Mouse (Mus musculus): ENCODE results near the gene Jag1. TPM values are rescaled to one million over a fixed set of nuclear protein-coding genes. Genes with fewer than 3 reads are reported as not detected.

Gene Jag1
- polyA plus RNA-seq, 1 experiment = 2.9 TPM

- TF ChIP-seq CTCF (IDR thresholded peaks at IDR 0.05; ENCODE audit: extremely low read depth, insufficient read depth, low read length) (no peak), POLR2A (IDR thresholded peaks at IDR 0.05; ENCODE audit: extremely low read depth, insufficient read depth, low read length) (peak; percentile 28; the same call in 1 of the 2 replicates)
- peak overlapping the region; percentile 85 for H3K27ac ChIP-seq (ENCODE audit: insufficient read depth, low read length)
Measured at GRCm38 (mm10) chr2:137116675-137117320, 354 bp upstream of the Jag1 start.

GRCm38 (mm10) chr2:137115241-137116024 is 1.0 kb downstream of the Jag1 start:
- Histone ChIP-seq H3K4me1 (ENCODE audit: control insufficient read depth, insufficient read depth, low read length) (no peaks in the 10 kb centered on the region), H3K27ac (ENCODE audit: insufficient read depth, low read length) (peak overlapping the region; percentile 32), H3K4me3 (ENCODE audit: insufficient read depth, low read length) (peak overlapping the region; percentile 56)
- no peak for TF ChIP-seq POLR2A (IDR thresholded peaks at IDR 0.05; ENCODE audit: extremely low read depth, insufficient read depth, low read length)
- no peak for TF ChIP-seq CTCF (IDR thresholded peaks at IDR 0.05; ENCODE audit: extremely low read depth, insufficient read depth, low read length)

More at GRCm38 (mm10) chr2:137116675-137117320, 354 bp upstream of the Jag1 start:
- Histone ChIP-seq H3K4me3 (ENCODE audit: insufficient read depth, low read length) (peak overlapping the region; percentile 56), H3K4me1 (ENCODE audit: control insufficient read depth, insufficient read depth, low read length) (no peaks in the 10 kb centered on the region)

GRCm38 (mm10) chr2:137114248-137115096 is 2.0 kb downstream of the Jag1 start:
- Histone ChIP-seq H3K27ac (ENCODE audit: insufficient read depth, low read length) (no peak overlapping the region), H3K4me3 (ENCODE audit: insufficient read depth, low read length) (peak overlapping the region; percentile 56), H3K4me1 (ENCODE audit: control insufficient read depth, insufficient read depth, low read length) (no peaks in the 10 kb centered on the region)
- TF ChIP-seq CTCF (IDR thresholded peaks at IDR 0.05; ENCODE audit: extremely low read depth, insufficient read depth, low read length) (peak; percentile 46), POLR2A (IDR thresholded peaks at IDR 0.05; ENCODE audit: extremely low read depth, insufficient read depth, low read length) (no peak)

- Histone ChIP-seq H3K4me1 (ENCODE audit: control insufficient read depth, insufficient read depth, low read length) (no peaks in the 10 kb centered on the region), H3K4me3 (ENCODE audit: insufficient read depth, low read length) (peak overlapping the region; percentile 56; the same call in 1 of the 2 replicates), H3K27ac (ENCODE audit: insufficient read depth, low read length) (no peak overlapping the region)
- TF ChIP-seq POLR2A (IDR thresholded peaks at IDR 0.05; ENCODE audit: extremely low read depth, insufficient read depth, low read length) (no peak), CTCF (IDR thresholded peaks at IDR 0.05; ENCODE audit: extremely low read depth, insufficient read depth, low read length) (no peak)
Measured at GRCm38 (mm10) chr2:137113288-137114061, 3.0 kb downstream of the Jag1 start.

GRCm38 (mm10) chr2:137110214-137110898 is 6.1 kb downstream of the Jag1 start:
- H3K27ac ChIP-seq (ENCODE audit: insufficient read depth, low read length) = no peak overlapping the region
- no peaks in the 10 kb centered on the region for H3K4me1 ChIP-seq (ENCODE audit: control insufficient read depth, insufficient read depth, low read length)
- H3K4me3 ChIP-seq (ENCODE audit: insufficient read depth, low read length) = no peak overlapping the region
- TF ChIP-seq CTCF (IDR thresholded peaks at IDR 0.05; ENCODE audit: extremely low read depth, insufficient read depth, low read length) = no peak
- TF ChIP-seq POLR2A (IDR thresholded peaks at IDR 0.05; ENCODE audit: extremely low read depth, insufficient read depth, low read length) = no peak

GRCm38 (mm10) chr2:137109321-137110213 is 6.9 kb downstream of the Jag1 start:
- no peaks in the 10 kb centered on the region for H3K4me1 ChIP-seq (ENCODE audit: control insufficient read depth, insufficient read depth, low read length)
- H3K4me3 ChIP-seq (ENCODE audit: insufficient read depth, low read length) = no peak overlapping the region
- no peak for TF ChIP-seq CTCF (IDR thresholded peaks at IDR 0.05; ENCODE audit: extremely low read depth, insufficient read depth, low read length)
- TF ChIP-seq POLR2A (IDR thresholded peaks at IDR 0.05; ENCODE audit: extremely low read depth, insufficient read depth, low read length) = no peak
- no peak overlapping the region for H3K27ac ChIP-seq (ENCODE audit: insufficient read depth, low read length)

GRCm38 (mm10) chr2:137107946-137108345 is 8.5 kb downstream of the Jag1 start:
- no peak overlapping the region for H3K4me3 ChIP-seq (ENCODE audit: insufficient read depth, low read length)
- H3K4me1 ChIP-seq (ENCODE audit: control insufficient read depth, insufficient read depth, low read length) = no peaks in the 10 kb centered on the region
- H3K27ac ChIP-seq (ENCODE audit: insufficient read depth, low read length) = no peak overlapping the region
- TF ChIP-seq CTCF (IDR thresholded peaks at IDR 0.05; ENCODE audit: extremely low read depth, insufficient read depth, low read length) (no peak), POLR2A (IDR thresholded peaks at IDR 0.05; ENCODE audit: extremely low read depth, insufficient read depth, low read length) (no peak)
